Mouse (Mus musculus): Measurements from ENCODE around the gene Lgalsl.

Lgalsl gene

DNA sequence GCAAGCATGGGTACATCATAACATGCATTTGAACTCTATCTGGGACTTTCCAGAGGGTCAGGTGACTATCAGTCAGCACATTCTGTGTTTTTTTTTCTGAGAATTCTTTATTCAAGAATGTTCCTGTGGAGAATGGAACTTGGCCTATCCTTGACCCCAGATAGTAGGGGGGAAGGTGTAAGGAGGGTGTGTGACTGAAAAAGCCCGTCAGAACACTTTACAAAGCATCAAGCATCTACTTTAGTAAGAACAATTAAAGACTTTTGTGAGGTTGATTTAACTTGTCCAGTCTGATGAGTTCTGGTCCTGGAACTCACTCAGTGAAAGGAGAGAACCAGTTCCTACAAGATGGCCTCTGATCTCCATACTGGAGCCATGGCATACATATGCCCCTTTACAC lies 45.7 kb downstream of the Lgalsl start:
- ATAC-seq (ENCODE audit: insufficient number of reproducible peaks, low FRiP score, low TSS enrichment), result no peak

DNA sequence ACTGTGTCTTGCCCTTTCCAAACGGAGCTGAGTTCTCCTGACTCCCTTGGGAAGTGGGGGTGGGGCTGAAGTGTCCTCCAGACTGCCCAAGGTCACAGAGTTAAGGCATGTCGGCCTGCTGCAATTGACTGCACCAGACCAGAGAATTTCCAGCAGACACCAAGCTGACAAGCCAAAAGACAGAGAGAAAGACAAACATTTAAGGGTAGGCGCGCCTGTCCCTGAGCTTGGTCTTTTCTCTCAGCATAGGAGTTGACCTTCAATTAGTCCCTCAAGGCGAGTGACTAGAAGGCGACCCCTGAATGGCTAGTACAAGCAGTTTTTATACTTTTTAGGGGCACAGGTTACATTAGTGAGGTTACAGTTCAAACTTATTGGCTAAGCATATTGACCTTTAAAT lies 46.1 kb downstream of the Lgalsl start:
- ATAC-seq (ENCODE audit: insufficient number of reproducible peaks, low FRiP score, low TSS enrichment), result no peak

DNA sequence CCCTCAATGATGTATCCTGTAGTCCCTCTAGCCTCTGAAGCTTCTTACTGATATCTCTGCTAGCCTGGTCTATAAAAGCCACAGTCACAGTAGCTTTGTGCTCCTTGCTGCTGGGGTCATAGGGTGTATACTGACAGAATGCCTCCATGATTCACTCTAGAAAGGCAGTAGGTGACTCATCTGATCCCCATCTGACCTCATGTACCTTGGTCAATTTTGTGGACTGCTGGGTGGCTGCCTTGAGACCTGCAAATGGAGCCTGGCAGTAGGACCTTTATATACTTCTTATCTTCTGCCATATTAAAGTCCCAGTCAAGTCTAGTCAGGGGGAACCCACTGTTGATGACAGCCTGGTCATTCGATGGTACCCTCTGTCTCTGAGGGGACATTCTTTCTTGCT lies 47.4 kb downstream of the Lgalsl start:
- no peak for ATAC-seq (ENCODE audit: insufficient number of reproducible peaks, low FRiP score, low TSS enrichment)

DNA sequence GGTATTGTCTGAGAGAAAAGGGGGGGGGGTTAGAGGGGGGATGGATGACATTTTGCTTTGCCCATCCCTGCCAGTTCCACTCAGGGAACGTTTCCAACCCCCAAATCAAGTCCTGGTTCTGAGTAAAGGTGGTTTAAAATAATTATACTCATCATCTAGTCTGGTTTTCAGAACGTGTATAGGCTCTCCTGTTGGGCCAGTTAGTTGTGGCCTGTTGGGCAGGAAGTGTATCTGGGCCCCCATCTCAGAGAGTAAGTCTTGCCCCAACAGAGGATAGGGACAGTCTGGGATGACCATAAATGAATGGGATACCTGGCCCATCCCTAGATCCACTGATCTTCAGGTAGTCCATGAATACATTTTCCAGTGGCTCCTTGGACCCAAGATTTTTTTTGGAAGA lies 48.2 kb downstream of the Lgalsl start:
- ATAC-seq (ENCODE audit: insufficient number of reproducible peaks, low FRiP score, low TSS enrichment), result no peak

- ATAC-seq (ENCODE audit: insufficient number of reproducible peaks, low FRiP score, low TSS enrichment), result no peak
Observed at GRCm38 (mm10) chr11:20780312-20780711, 50.5 kb downstream of the Lgalsl start.

GRCm38 (mm10) chr11:20778861-20779563 lies 51.8 kb downstream of the Lgalsl start:
- ATAC-seq (ENCODE audit: insufficient number of reproducible peaks, low FRiP score, low TSS enrichment), result no peak

DNA sequence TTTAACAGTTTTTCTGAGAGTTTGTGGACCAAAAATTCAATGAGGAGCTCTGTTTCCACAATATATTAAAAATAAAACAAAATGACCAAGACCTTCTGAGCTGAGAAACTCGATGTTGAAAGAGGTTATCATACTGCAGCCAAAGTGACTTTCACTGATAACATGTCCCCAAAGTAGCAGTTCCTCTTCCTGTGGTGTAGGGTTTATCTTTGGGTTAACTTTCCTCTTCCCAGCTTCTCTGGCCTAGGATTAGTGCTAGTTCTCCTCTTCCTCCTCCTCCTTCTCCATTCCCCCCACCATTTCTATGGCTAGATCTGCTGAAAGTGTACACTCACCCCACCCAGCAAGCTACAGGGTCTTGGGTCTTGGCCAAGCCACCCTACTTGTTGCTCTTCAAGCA lies 52.6 kb downstream of the Lgalsl start:
- no peak for ATAC-seq (ENCODE audit: insufficient number of reproducible peaks, low FRiP score, low TSS enrichment)

- ATAC-seq (ENCODE audit: insufficient number of reproducible peaks, low FRiP score, low TSS enrichment), result no peak
Observed at GRCm38 (mm10) chr11:20776668-20777067, 54.2 kb downstream of the Lgalsl start.

All from cerebellum, adult (tissue).